Mouse (Mus musculus): Measurements from ENCODE around the gene A830031A19Rik.

GRCm38 (mm10) chr11:24082385-24083075 lies 7.7 kb upstream of the A830031A19Rik start:
- TF ChIP-seq CTCF (IDR thresholded peaks at IDR 0.05; ENCODE audit: extremely low read depth, insufficient read depth, low read length) (no peak), POLR2A (IDR thresholded peaks at IDR 0.05; ENCODE audit: extremely low read depth, insufficient read depth, low read length) (no peak)

All from cortical plate, adult 2 months (tissue).